Mouse (Mus musculus): ENCODE results near the gene Rnls. TPM values are rescaled to one million over a fixed set of nuclear protein-coding genes. Genes with fewer than 3 reads are reported as not detected.
A peak's percentile ranks its signal among the peaks of the same experiment; 100 is the strongest.

Gene Rnls
- polyA plus RNA-seq, 1 experiment from 2014 or later: 6.3 TPM

DNA sequence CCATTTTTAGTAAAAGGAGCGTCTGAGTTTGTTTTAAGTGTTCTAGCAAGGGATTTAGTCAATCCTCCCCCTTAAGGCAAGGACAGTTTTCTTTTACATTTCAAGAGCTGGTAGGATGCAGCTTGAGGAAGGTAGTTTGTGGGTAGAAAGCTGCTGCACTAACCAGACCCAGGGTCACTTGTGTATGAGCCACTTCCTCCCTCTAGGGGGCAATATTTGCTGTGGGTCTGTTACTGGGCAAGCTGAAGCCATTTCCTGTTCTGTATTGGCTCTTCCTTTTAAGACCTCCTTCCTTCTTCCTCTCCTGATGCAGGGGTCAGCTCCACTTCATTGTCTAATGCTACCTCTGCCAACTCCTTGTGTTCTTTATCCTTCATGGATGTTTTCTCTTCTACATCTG lies 273.2 kb downstream of the Rnls start:
- Histone ChIP-seq H3K9ac (no peak overlapping the region), H3K9me3 (no peaks in the 10 kb centered on the region), H3K4me1 (no peaks in the 10 kb centered on the region), H3K27ac (no peak overlapping the region), H3K4me3 (no peak overlapping the region), H3K36me3 (no peaks in the 10 kb centered on the region), H3K27me3 (no peaks in the 10 kb centered on the region), H3K4me2 (no peak overlapping the region)
- WGBS: 81% methylated on average over 1 of the region's 1 CpGs
- ATAC-seq (ENCODE audit: insufficient number of reproducible peaks, low FRiP score, low TSS enrichment, low read depth): no peak

DNA sequence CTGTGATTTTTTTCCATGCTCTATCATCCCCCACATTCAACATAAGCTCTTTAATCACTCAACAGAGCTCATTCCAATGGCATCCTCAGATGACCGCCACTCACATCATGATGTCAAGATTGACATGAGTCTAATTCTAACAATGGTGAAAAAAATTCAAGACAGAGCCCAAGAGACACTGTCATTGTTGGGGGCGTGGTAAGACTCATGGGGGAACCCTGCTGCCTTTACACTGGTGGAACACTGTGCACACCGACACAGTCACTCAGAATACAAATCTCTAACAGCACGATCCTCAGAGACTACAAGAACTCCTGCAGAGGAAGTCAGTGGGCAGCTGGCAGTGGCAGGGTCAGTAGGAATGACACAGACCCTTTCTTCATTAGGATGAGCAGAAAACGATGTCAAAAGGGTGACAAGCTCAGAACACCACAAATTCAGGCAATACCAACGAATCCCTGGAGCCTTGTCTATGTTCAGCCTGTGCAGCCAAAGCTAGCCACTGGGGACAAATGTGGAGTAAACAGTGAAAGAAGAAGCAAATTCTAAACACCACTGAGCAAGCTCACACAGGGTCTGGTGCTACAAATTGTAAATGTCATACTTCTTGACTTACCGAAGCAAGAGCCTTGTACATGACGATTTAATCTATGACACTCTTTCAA lies 277.3 kb downstream of the Rnls start:
- Histone ChIP-seq H3K9me3 (no peaks in the 10 kb centered on the region), H3K9ac (no peak overlapping the region), H3K4me1 (peaks cover 10% of the 10 kb centered on the region), H3K4me2 (no peak overlapping the region), H3K4me3 (no peak overlapping the region), H3K27ac (no peak overlapping the region), H3K36me3 (no peaks in the 10 kb centered on the region), H3K27me3 (no peaks in the 10 kb centered on the region)
- 80% methylated on average over 8 of the region's 8 CpGs for WGBS
- ATAC-seq (ENCODE audit: insufficient number of reproducible peaks, low FRiP score, low TSS enrichment, low read depth): no peak

DNA sequence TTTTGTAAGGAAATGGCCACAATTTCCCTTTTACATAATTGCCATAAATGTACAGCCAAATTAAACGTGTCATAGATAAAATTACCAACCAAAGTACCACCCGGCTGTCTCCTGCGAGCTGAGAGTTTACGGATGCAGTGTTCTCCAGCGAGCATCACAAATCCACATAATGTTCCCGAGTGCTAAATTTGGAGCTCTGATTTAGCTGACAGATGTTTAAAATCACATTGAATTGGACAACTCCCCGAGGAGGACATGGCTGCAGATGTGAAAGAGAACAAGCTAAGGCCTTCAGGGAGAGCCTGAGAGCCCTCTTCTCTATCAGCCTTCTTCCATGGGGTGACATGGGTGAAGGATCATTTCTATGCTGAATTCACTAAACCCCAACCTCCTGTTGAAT lies 278.3 kb downstream of the Rnls start:
- ATAC-seq (ENCODE audit: insufficient number of reproducible peaks, low FRiP score, low TSS enrichment, low read depth): no peak
- WGBS: 56% methylated on average over 7 of the region's 7 CpGs

DNA sequence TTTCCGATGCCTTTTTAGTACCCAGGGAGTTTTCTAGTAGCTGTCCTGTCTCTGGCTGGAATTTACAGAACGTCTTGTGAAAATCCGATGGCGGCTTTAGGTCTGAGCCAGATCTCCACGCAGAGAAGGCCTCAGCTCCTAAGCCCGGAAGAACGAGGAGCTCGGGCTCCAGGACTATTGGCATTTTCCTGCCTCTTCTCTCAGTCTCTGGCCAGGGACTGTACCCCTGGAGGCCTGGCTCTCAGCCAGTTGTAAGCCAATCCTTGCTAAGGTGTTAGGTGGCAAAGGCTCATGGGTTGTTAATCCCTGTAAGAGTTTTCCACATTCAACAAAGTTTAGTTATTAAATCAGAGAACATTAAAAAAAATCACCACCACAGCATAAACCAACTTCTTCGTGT lies 281.7 kb downstream of the Rnls start:
- H3K27me3 ChIP-seq: peaks cover 2% of the 10 kb centered on the region; the same call in 1 of the 2 replicates
- peaks cover 10% of the 10 kb centered on the region for H3K4me1 ChIP-seq
- H3K9me3 ChIP-seq: no peaks in the 10 kb centered on the region
- no peak overlapping the region for H3K4me3 ChIP-seq
- ATAC-seq (ENCODE audit: insufficient number of reproducible peaks, low FRiP score, low TSS enrichment, low read depth): peak; percentile 4; the same call in 1 of the 2 replicates
- H3K4me2 ChIP-seq: no peak overlapping the region
- no peaks in the 10 kb centered on the region for H3K36me3 ChIP-seq
- WGBS: 25% methylated on average over 9 of the region's 9 CpGs
- H3K27ac ChIP-seq: peak overlapping the region; percentile 44; the same call in 1 of the 2 replicates
- H3K9ac ChIP-seq: no peak overlapping the region

More for the DNA sequence above, 278.3 kb downstream of the Rnls start:
- Histone ChIP-seq H3K36me3 (no peaks in the 10 kb centered on the region), H3K9ac (no peak overlapping the region), H3K27ac (no peak overlapping the region), H3K27me3 (no peaks in the 10 kb centered on the region), H3K4me1 (peaks cover 10% of the 10 kb centered on the region), H3K9me3 (no peaks in the 10 kb centered on the region), H3K4me2 (no peak overlapping the region), H3K4me3 (no peak overlapping the region)

DNA sequence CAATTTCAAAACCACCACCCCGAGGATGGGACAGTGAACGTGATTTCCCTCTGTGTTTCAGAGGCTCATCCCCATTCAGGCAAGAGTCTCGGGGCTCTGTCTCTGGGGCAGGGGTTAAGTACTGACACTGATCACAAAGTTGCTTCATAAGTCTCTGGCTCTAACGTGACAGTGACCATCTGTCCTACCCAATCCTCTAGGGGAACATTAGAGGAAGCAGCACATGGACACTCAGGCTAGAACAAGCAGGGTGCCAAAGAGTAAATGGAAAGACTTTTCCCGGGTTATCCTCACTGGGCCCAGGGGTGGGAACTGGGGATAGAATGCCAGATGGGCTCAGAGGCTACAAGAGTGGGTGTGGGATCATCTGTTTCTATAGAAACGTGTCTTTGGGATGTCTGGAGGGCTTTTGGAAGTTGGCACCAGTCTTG lies 282.1 kb downstream of the Rnls start:
- peaks cover 2% of the 10 kb centered on the region; the same call in 1 of the 2 replicates for H3K27me3 ChIP-seq
- no peak overlapping the region for H3K4me3 ChIP-seq
- H3K4me1 ChIP-seq: peaks cover 10% of the 10 kb centered on the region
- H3K36me3 ChIP-seq: no peaks in the 10 kb centered on the region
- 43% methylated on average over 6 of the region's 6 CpGs for WGBS
- 0 out of 2 replicates have a peak, but pooled peaks have one; percentile 19 for ATAC-seq (ENCODE audit: insufficient number of reproducible peaks, low FRiP score, low TSS enrichment, low read depth)
- H3K4me2 ChIP-seq: no peak overlapping the region
- no peak overlapping the region for H3K9ac ChIP-seq
- H3K27ac ChIP-seq: no peak overlapping the region; the same call in 1 of the 2 replicates
- no peaks in the 10 kb centered on the region for H3K9me3 ChIP-seq

DNA sequence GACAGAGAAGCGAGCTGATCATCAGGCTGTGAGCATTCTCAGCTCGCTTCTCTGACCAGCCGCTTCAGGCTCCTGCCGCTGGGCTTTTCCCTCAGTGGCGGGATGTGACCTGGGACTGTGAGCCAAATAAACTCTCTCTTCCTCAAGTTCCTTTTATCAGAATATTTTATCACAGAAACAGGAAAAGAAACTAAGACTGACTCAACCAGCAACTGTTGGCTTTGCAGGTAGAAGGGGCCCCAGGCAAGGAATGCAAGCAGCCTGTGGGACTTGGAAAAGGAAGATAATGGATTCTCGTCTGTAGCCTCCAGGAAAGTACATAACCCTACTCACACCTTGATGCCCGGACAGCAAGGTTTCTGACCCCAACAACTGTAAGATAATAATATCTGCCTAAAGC lies 283.0 kb downstream of the Rnls start:
- WGBS: 79% methylated on average over 7 of the region's 7 CpGs
- Histone ChIP-seq H3K4me3 (no peak overlapping the region), H3K27ac (no peak overlapping the region), H3K27me3 (peaks cover 2% of the 10 kb centered on the region; the same call in 1 of the 2 replicates), H3K9ac (no peak overlapping the region), H3K9me3 (no peaks in the 10 kb centered on the region), H3K4me2 (no peak overlapping the region), H3K36me3 (no peaks in the 10 kb centered on the region), H3K4me1 (peaks cover 10% of the 10 kb centered on the region)
- no peak for ATAC-seq (ENCODE audit: insufficient number of reproducible peaks, low FRiP score, low TSS enrichment, low read depth)

DNA sequence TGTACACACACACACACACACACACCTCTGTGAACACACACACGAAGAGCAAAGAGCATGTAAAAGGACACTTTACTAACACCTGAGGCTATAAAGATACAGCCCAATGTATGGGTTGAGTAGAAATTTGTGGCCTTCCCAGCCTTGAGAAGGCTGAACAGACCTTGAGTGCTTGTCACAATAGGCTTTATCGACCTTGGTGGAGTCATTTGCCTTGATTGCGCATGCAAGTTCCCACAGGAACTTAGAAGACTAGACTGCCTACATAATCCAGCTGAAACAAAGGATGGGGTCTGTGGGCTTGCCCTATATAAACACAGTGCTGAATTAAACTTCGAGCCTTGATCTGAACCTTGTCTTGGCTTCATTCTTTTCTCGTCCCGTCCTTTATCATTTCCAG lies 288.2 kb downstream of the Rnls start:
- no peak overlapping the region for H3K9ac ChIP-seq

DNA sequence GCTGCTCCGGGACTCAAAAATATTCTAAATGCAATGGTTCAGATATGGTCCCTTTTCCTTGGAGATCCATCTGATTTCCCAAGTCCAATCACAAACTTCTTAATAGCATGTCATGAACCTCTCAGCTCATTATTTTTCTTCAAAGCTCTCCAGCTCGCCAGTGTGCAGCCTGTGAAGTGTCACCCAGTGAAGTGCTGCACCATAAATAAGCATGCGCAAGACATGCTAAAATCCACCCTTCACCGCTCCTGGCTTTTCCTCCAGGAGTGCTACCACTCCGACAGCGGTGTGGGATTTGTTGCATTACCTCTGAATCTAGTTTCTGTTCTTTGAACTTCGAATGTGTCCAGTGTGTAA lies 289.3 kb downstream of the Rnls start:
- H3K4me1 ChIP-seq: no peaks in the 10 kb centered on the region; the same call in 1 of the 2 replicates
- WGBS: 48% methylated on average over 7 of the region's 7 CpGs
- ATAC-seq (ENCODE audit: insufficient number of reproducible peaks, low FRiP score, low TSS enrichment, low read depth): no peak
- no peaks in the 10 kb centered on the region for H3K36me3 ChIP-seq
- H3K27ac ChIP-seq: no peak overlapping the region
- no peak overlapping the region for H3K4me2 ChIP-seq
- H3K4me3 ChIP-seq: no peak overlapping the region
- no peaks in the 10 kb centered on the region for H3K9me3 ChIP-seq
- no peaks in the 10 kb centered on the region for H3K27me3 ChIP-seq
- no peak overlapping the region for H3K9ac ChIP-seq

More for the DNA sequence above, 288.2 kb downstream of the Rnls start:
- no peak overlapping the region for H3K27ac ChIP-seq
- no peak overlapping the region for H3K4me2 ChIP-seq
- peaks cover 2% of the 10 kb centered on the region; the same call in 1 of the 2 replicates for H3K27me3 ChIP-seq
- no peaks in the 10 kb centered on the region for H3K36me3 ChIP-seq
- no peaks in the 10 kb centered on the region for H3K9me3 ChIP-seq
- no peaks in the 10 kb centered on the region; the same call in 1 of the 2 replicates for H3K4me1 ChIP-seq
- 92% methylated on average over 6 of the region's 6 CpGs for WGBS
- H3K4me3 ChIP-seq: no peak overlapping the region
- no peak for ATAC-seq (ENCODE audit: insufficient number of reproducible peaks, low FRiP score, low TSS enrichment, low read depth)

DNA sequence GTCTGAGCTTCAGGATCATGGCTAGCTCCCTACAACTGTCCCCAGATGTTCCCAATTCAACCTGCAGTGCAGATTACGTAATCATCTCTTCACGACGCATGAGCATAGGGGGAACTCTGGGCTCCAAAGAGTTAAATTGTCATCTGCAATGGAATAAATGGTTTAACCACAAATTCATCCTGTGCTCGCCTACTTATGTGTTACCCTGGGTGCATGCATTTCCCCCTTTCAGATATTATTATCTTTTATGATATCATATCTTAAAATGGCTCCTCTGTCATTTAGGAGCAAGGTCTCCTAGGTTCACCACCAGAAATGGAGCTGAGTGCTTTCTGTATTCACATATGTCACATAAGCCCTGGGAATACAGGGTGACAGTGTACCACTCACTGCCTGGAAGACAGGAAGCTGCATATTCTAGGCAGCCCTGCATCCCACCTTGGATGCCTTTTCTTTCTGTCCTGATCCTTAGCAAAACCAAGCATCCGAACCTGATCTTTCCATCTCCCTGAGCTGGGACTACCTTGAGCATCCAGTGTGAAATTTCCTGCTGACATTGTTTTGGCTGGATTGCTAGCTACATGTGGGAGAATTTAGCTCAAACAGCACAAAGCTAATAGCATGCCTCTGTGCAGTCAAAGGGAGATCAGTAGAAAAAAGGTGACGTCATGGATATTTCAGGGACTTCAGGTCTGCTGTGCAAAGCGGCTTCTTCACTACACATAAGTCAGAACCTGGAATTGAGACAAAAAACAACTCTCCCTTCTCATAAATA lies 289.9 kb downstream of the Rnls start:
- no peaks in the 10 kb centered on the region for H3K9me3 ChIP-seq
- no peak for ATAC-seq (ENCODE audit: insufficient number of reproducible peaks, low FRiP score, low TSS enrichment, low read depth)
- H3K9ac ChIP-seq: no peak overlapping the region
- H3K4me1 ChIP-seq: no peaks in the 10 kb centered on the region; the same call in 1 of the 2 replicates
- WGBS: 50% methylated on average over 7 of the region's 7 CpGs
- no peaks in the 10 kb centered on the region for H3K36me3 ChIP-seq
- no peak overlapping the region for H3K4me2 ChIP-seq
- H3K4me3 ChIP-seq: no peak overlapping the region
- H3K27me3 ChIP-seq: no peaks in the 10 kb centered on the region
- H3K27ac ChIP-seq: no peak overlapping the region

DNA sequence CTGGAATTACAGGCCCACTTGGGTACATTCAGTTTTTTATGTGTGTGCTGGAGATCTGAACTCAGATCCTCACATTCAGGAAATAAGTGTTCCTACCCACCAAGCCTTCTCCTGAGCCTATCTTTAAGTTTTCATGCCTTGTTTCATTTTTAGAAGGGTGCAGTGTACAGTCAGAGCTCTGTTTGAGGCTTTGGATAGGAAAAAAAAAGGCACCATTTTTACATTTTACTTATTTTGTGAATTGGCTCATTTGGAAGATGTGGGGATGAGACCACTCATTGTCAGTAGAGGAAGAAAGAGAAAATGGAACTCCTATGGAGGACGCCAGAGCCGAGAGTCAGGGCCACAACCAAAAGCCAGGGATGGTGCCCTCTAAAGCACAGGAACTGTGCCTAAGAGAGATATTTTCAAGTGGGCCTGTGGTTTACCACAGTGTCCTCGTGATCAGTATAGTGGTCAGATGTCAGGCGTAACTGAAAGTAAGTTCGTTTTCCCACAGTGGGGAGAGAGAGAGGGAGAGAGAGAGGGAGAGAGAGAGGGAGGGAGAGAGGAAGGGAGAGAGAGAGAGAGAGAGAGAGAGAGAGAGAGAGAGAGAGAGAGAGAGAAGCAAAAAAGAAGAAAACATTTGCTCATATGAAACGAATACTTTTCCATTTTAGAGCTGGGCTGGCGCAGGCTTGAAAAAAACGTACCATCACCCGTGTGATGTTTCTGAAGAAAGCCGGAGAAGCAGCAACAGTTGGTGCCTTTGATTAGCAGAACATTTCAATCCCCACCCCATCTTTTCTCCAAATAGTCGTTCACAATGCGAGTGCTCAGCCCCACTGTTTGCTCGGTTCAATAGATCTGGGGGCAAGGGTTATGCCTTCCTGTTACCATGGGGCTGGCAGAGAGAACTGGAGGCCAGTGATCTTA lies 290.7 kb downstream of the Rnls start:
- H3K4me2 ChIP-seq: no peak overlapping the region
- WGBS: 64% methylated on average over 13 of the region's 13 CpGs
- no peaks in the 10 kb centered on the region for H3K27me3 ChIP-seq
- no peak overlapping the region for H3K4me3 ChIP-seq
- ATAC-seq (ENCODE audit: insufficient number of reproducible peaks, low FRiP score, low TSS enrichment, low read depth): no peak
- H3K9ac ChIP-seq: no peak overlapping the region
- no peak overlapping the region for H3K27ac ChIP-seq
- no peaks in the 10 kb centered on the region; the same call in 1 of the 2 replicates for H3K4me1 ChIP-seq
- no peaks in the 10 kb centered on the region for H3K36me3 ChIP-seq
- no peaks in the 10 kb centered on the region for H3K9me3 ChIP-seq

DNA sequence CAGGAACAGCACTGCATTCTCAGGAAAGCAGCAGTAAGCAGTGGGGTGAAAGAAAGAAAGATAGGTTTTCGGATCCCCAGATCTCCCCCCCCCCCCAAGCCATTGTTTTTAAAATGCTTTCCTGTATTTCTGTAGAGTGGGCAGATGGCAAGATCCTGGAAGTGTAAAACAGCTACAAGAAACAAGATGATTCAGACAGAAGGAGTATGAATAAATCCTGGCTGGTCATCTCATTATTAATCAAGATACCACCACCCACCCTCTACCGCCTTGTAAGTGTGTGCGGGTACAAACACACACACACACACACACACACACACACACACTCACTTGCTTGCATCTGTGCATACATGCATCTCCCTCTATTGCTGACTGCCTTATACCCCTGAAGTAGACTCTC lies 291.5 kb downstream of the Rnls start:
- Histone ChIP-seq H3K9ac (no peak overlapping the region), H3K27ac (no peak overlapping the region)
- WGBS: 62% methylated on average over 3 of the region's 3 CpGs

More for the DNA sequence above, 291.5 kb downstream of the Rnls start:
- H3K4me3 ChIP-seq: no peak overlapping the region
- H3K4me1 ChIP-seq: no peaks in the 10 kb centered on the region; the same call in 1 of the 2 replicates
- no peaks in the 10 kb centered on the region for H3K9me3 ChIP-seq
- H3K4me2 ChIP-seq: no peak overlapping the region
- ATAC-seq (ENCODE audit: insufficient number of reproducible peaks, low FRiP score, low TSS enrichment, low read depth): no peak
- no peaks in the 10 kb centered on the region for H3K36me3 ChIP-seq
- no peaks in the 10 kb centered on the region for H3K27me3 ChIP-seq

Measured in limb, embryonic 15.5 days (tissue).